Mouse (Mus musculus): ENCODE measurements around the gene Olfr1137.

- TF ChIP-seq CTCF (IDR thresholded peaks at IDR 0.05; ENCODE audit: borderline replicate concordance, insufficient read depth, low read length) = no peak
- TF ChIP-seq POLR2A (IDR thresholded peaks at IDR 0.05; ENCODE audit: low read depth, low read length) = no peak
These were observed 19.1 kb downstream of the Olfr1137 start, which contains the start of gene Olfr1136 for GRCm38 (mm10) chr2:87693847-87694246.
